8 mouse cellular contexts compared by ENCODE assay signal in the genomic region with DNA sequence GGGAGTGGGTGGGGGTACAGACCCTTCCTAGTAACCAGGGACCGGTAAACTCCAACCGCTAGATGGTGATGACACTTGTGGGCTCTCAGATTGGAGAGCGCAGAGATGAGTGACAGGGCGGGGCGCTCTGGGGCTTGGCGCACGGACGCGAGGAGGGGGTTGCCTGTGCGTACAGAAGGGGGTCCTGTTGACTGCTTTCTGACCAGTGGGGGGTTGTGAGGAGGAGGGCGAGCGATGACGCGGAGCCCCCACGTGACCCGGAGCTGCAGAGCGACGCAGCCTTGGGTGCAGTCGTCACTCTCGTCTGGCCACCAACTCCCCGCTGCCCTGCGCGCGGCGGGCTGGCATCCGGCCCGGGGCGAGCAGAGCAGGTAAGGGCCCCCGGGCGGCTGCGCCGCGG. TPM values are rescaled to one million over a fixed set of nuclear protein-coding genes. Genes with fewer than 3 reads are reported as not detected.
DNase-seq lines count a peak whose midpoint lies in the region; ATAC-seq and TF ChIP-seq lines count a peak whose summit lies in the region.

Gene Armcx4, plus strand, starts transcription at position 253 of the 400 bp plus-strand sequence.

- peak; percentile 62 for DNase-seq in CD4-positive helper T cell, adult 2 months (ENCODE audit: low read depth, low spot score)
- peak in 1 of 2 experiments; percentile 17 for DNase-seq in adrenal gland, postnatal 4 days (ENCODE audit: low spot score in 2 of 2)
- peak; percentile 94 for DNase-seq in embryonic facial prominence, embryonic 14.5 days (ENCODE audit: low spot score)
- DNase-seq in heart, embryonic 10.5 days (ENCODE audit: low spot score) = peak; percentile 93
- peak; percentile 5 to 7 for DNase-seq in kidney, adult 8-10 months
- DNase-seq in limb, embryonic 11.5 days (ENCODE audit: low spot score) = peak; percentile 76

- peak within 1 kb of the TSS; percentile 54 for H3K4me2 ChIP-seq in embryonic facial prominence, embryonic 14.5 days (ENCODE audit: low read depth, low read length)
- peak within 1 kb of the TSS; percentile 47 for H3K4me2 ChIP-seq in limb, embryonic 11.5 days (ENCODE audit: low read depth, severe bottlenecking)
- peak within 1 kb of the TSS; percentile 57 for H3K4me2 ChIP-seq in midbrain, embryonic 12.5 days (replicated peaks)

- peaks cover 11% of the 10 kb centered on the region; the same call in 1 of the 2 replicates for H3K36me3 ChIP-seq in embryonic facial prominence, embryonic 14.5 days (ENCODE audit: control insufficient read depth, insufficient read depth, low read length)
- H3K36me3 ChIP-seq in heart, embryonic 10.5 days = peaks cover 29% of the 10 kb centered on the region
- no peaks in the 10 kb centered on the region; the same call in 1 of the 2 replicates for H3K36me3 ChIP-seq in limb, embryonic 11.5 days (ENCODE audit: control insufficient read depth, insufficient read depth, low read length)
- peaks cover 26% of the 10 kb centered on the region for H3K36me3 ChIP-seq in midbrain, embryonic 12.5 days
- no peaks in the 10 kb centered on the region for H3K36me3 ChIP-seq in small intestine, adult 2 months (ENCODE audit: control insufficient read depth, insufficient read depth, low read length)

- no peak for TF ChIP-seq POLR2A in small intestine, adult 2 months (IDR thresholded peaks at IDR 0.05; ENCODE audit: low read depth, low read length)

- peak within 1 kb of the TSS; percentile 92 for H3K27ac ChIP-seq in embryonic facial prominence, embryonic 14.5 days (replicated peaks; ENCODE audit: low read depth, low read length)
- peak within 1 kb of the TSS; percentile 91 for H3K27ac ChIP-seq in heart, embryonic 10.5 days
- peak within 1 kb of the TSS; percentile 75 for H3K27ac ChIP-seq in limb, embryonic 11.5 days (replicated peaks; ENCODE audit: low read depth, low read length)
- H3K27ac ChIP-seq in midbrain, embryonic 12.5 days (replicated peaks) = peak within 1 kb of the TSS; percentile 92
- H3K27ac ChIP-seq in small intestine, adult 2 months (ENCODE audit: insufficient read depth, low read depth, low read length) = no peak within 1 kb of the TSS

- peak within 1 kb of the TSS; percentile 45 for H3K4me3 ChIP-seq in embryonic facial prominence, embryonic 14.5 days (ENCODE audit: low read depth, low read length)
- H3K4me3 ChIP-seq in heart, embryonic 10.5 days = peak within 1 kb of the TSS; percentile 67
- peak within 1 kb of the TSS; percentile 51 for H3K4me3 ChIP-seq in limb, embryonic 11.5 days (ENCODE audit: low read depth, low read length)
- peak within 1 kb of the TSS; percentile 56 for H3K4me3 ChIP-seq in midbrain, embryonic 12.5 days
- peak within 1 kb of the TSS; percentile 68 for H3K4me3 ChIP-seq in small intestine, adult 2 months (ENCODE audit: low read depth, low read length)

- H3K9ac ChIP-seq in embryonic facial prominence, embryonic 14.5 days (ENCODE audit: low read depth, low read length) = peak within 1 kb of the TSS; percentile 78
- H3K9ac ChIP-seq in limb, embryonic 11.5 days (ENCODE audit: low read length) = peak within 1 kb of the TSS; percentile 64
- peak within 1 kb of the TSS; percentile 66 for H3K9ac ChIP-seq in midbrain, embryonic 12.5 days (replicated peaks)

- H3K27me3 ChIP-seq in embryonic facial prominence, embryonic 14.5 days (replicated peaks; ENCODE audit: control insufficient read depth, insufficient read depth, low read length) = peaks cover 3% of the 10 kb centered on the region
- H3K27me3 ChIP-seq in heart, embryonic 10.5 days (ENCODE audit: insufficient read depth, poor library complexity, severe bottlenecking) = peaks cover 6% of the 10 kb centered on the region; the same call in 1 of the 2 replicates
- peaks cover 7% of the 10 kb centered on the region; the same call in 1 of the 2 replicates for H3K27me3 ChIP-seq in limb, embryonic 11.5 days (ENCODE audit: control insufficient read depth, insufficient read depth, low read length)
- peaks cover 21% of the 10 kb centered on the region for H3K27me3 ChIP-seq in midbrain, embryonic 12.5 days
- no peaks in the 10 kb centered on the region for H3K27me3 ChIP-seq in small intestine, adult 2 months (ENCODE audit: control insufficient read depth, insufficient read depth, low read length)

- TF ChIP-seq CTCF in small intestine, adult 2 months (IDR thresholded peaks at IDR 0.05; ENCODE audit: extremely low read depth, insufficient read length, insufficient replicate concordance, low read depth, low read length) = no peak

- WGBS in embryonic facial prominence, embryonic 14.5 days = 41% methylated on average over 11 of the region's 33 CpGs
- 18% methylated on average over 33 of the region's 33 CpGs for whole genome bisulfite sequencing in heart, embryonic 10.5 days
- WGBS in limb, embryonic 11.5 days = 19% methylated on average over 26 of the region's 33 CpGs
- WGBS in midbrain, embryonic 12.5 days = 28% methylated on average over 27 of the region's 33 CpGs
- 23% methylated on average over 32 of the region's 33 CpGs for WGBS in small intestine, adult 2 months

- H3K4me1 ChIP-seq in embryonic facial prominence, embryonic 14.5 days (ENCODE audit: control insufficient read depth, insufficient read depth, low read length) = no peaks in the 10 kb centered on the region
- no peaks in the 10 kb centered on the region for H3K4me1 ChIP-seq in heart, embryonic 10.5 days
- 0 out of 2 replicates have a peak, but pooled peaks cover 3% of the 10 kb centered on the region for H3K4me1 ChIP-seq in limb, embryonic 11.5 days (ENCODE audit: control insufficient read depth, insufficient read depth, low read length)
- peaks cover 7% of the 10 kb centered on the region; the same call in 1 of the 2 replicates for H3K4me1 ChIP-seq in midbrain, embryonic 12.5 days
- H3K4me1 ChIP-seq in small intestine, adult 2 months (ENCODE audit: control insufficient read depth, insufficient read depth, insufficient read length, low read length) = no peaks in the 10 kb centered on the region

- ATAC-seq in embryonic facial prominence, embryonic 14.5 days (ENCODE audit: low read depth) = peak; percentile 96
- peak; percentile 94 for ATAC-seq in limb, embryonic 11.5 days (ENCODE audit: insufficient number of reproducible peaks, low FRiP score, low TSS enrichment, low read depth)
- ATAC-seq in midbrain, embryonic 12.5 days (ENCODE audit: low FRiP score, low read depth) = peak; percentile 96

- H3K9me3 ChIP-seq in embryonic facial prominence, embryonic 14.5 days (ENCODE audit: control insufficient read depth, low read length) = no peaks in the 10 kb centered on the region
- H3K9me3 ChIP-seq in heart, embryonic 10.5 days = no peaks in the 10 kb centered on the region
- H3K9me3 ChIP-seq in limb, embryonic 11.5 days (ENCODE audit: control insufficient read depth, low read length) = no peaks in the 10 kb centered on the region
- no peaks in the 10 kb centered on the region for H3K9me3 ChIP-seq in midbrain, embryonic 12.5 days

RNA-seq across cellular contexts. Expression of gene Armcx4, which starts in this region (rescaled TPM):
- total RNA-seq in adrenal gland, postnatal 4 days (2021) = 10 to 100 TPM; 23.8 to 26.2 TPM
- polyA plus RNA-seq in embryonic facial prominence, embryonic 14.5 days (2014; fragmentation: Nextera tagmentation; extraction: Ambion mirVana) = 5.9 and 6.6 TPM in 2 replicates
- polyA plus RNA-seq in heart, embryonic 10.5 days (2016; fragmentation: Nextera tagmentation; extraction: Ambion mirVana) = 3.4 and 4.3 TPM in 2 replicates
- polyA plus RNA-seq in limb, embryonic 11.5 days (2014; fragmentation: Nextera tagmentation; extraction: Ambion mirVana) = 6.3 and 6.9 TPM in 2 replicates
- polyA plus RNA-seq in midbrain, embryonic 12.5 days (2016; fragmentation: Nextera tagmentation; extraction: Ambion mirVana) = 7.3 and 9.1 TPM in 2 replicates
- 0.14 and 0.15 TPM in 2 replicates for polyA plus RNA-seq in small intestine, adult 2 months (2012; rRNA removed)
